ENCODE assay signal across 29 mouse cellular contexts in the genomic region with DNA sequence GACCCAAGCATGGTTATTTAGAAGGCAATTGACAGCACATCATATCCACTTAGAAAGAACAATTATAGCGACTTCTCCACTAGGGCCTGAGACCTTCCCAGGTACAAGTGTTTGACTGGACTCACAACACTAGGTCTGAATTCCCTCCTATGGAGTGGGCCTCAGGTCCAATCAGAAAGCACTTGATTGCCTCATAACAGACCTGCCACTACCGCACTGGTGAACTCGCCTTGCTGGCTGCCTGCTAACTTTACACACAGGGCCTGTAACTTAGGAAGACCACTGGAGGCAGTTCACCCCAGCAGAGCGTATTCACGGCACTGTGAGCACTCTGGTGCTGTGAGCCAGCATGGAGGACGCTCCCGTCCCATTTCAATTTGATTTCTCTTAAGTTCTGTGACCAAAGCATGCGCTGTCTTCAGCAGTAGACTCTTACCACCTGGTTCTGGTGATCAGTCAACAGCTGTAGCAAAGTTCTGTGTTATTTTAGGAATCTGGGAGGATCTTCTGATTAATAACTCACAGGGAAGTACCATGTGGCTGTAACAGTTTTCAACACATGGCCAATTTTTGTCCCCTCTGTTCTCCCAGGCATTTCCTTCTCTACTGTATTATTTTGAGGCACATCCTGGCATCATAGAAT. TPM values are rescaled to one million over a fixed set of nuclear protein-coding genes. Genes with fewer than 3 reads are reported as not detected.
DNase-seq lines count a peak whose midpoint lies in the region; ATAC-seq and TF ChIP-seq lines count a peak whose summit lies in the region.
"Had no signal": no experiment of that assay in that cellular context is flagged by ENCODE, and none has a peak within 500 bp of the region (broad histone marks: within the 10 kb centered on the region; RNA-seq: fewer than 3 reads in every experiment).

No protein-coding gene starts in this region.

- no peaks in the 10 kb centered on the region for H3K79me2 ChIP-seq in CH12.LX (replicated peaks; ENCODE audit: control insufficient read depth, extremely low read depth, insufficient read depth, poor library complexity, severe bottlenecking)

- no peak for TF ChIP-seq POLR2A in CH12.LX (IDR thresholded peaks at IDR 0.05; ENCODE audit: low read depth, low read length)

- H3K27me3 ChIP-seq in liver, embryonic 16.5 days (ENCODE audit: control insufficient read depth, insufficient read depth, low read depth, low read length), result no peaks in the 10 kb centered on the region
- no peaks in the 10 kb centered on the region for H3K27me3 ChIP-seq in liver, embryonic 11.5 days (replicated peaks; ENCODE audit: control insufficient read depth, insufficient read depth, low read length)
- H3K27me3 ChIP-seq in CH12.LX (replicated peaks), result no peaks in the 10 kb centered on the region
- H3K27me3 ChIP-seq in G1E (ENCODE audit: insufficient read depth, low read length), result peaks cover 2% of the 10 kb centered on the region; the same call in 1 of the 2 replicates
- H3K27me3 ChIP-seq: embryonic facial prominence, embryonic 12.5 days; heart, embryonic 15.5 days; hindbrain, embryonic 12.5 days; intestine, embryonic 15.5 days; kidney, embryonic 15.5 days; limb, embryonic 13.5 days; neural tube, embryonic 15.5 days; stomach, embryonic 15.5 days had no signal

- peaks cover 24% of the 10 kb centered on the region for H3K4me1 ChIP-seq in liver, embryonic 16.5 days (ENCODE audit: control insufficient read depth, low read depth, low read length)
- H3K4me1 ChIP-seq in liver, embryonic 11.5 days (replicated peaks; ENCODE audit: control insufficient read depth, insufficient read depth, low read length), result peaks cover 23% of the 10 kb centered on the region
- peaks cover 20 to 43% of the 10 kb centered on the region in 2 experiments for H3K4me1 ChIP-seq in CH12.LX (ENCODE audit: control insufficient read depth in 1 of 2, insufficient read depth in 2 of 2)
- peaks cover 74% of the 10 kb centered on the region for H3K4me1 ChIP-seq in G1E (ENCODE audit: insufficient read depth, low read depth, low read length)
- H3K4me1 ChIP-seq: embryonic facial prominence, embryonic 12.5 days; hindbrain, embryonic 12.5 days; neural tube, embryonic 15.5 days; stomach, embryonic 15.5 days had no signal

- no peak for TF ChIP-seq RAD21 in CH12.LX (IDR thresholded peaks at IDR 0.05; ENCODE audit: low read depth, low read length)

- ATAC-seq in liver, embryonic 16.5 days (ENCODE audit: low read depth), result peak; percentile 66
- no peak for ATAC-seq in liver, embryonic 11.5 days (replicated peaks; ENCODE audit: low FRiP score)
- ATAC-seq in G1E (ENCODE audit: extremely low read depth, insufficient number of reproducible peaks, low FRiP score, poor library complexity, severe bottlenecking), result no peak
- peak; percentile 17 for ATAC-seq in megakaryocyte progenitor cell, adult 5-6 weeks (replicated peaks; ENCODE audit: poor library complexity)
- ATAC-seq in erythroblast, adult 5-6 weeks (replicated peaks; ENCODE audit: low FRiP score, poor library complexity, severe bottlenecking), result no peak
- ATAC-seq: activated CD4-positive, CD25-positive, alpha-beta regulatory T cell, adult 4 months; forebrain, postnatal 0 days; hindbrain, postnatal 0 days; intestine, embryonic 15.5 days had no signal

- no peak overlapping the region for H3K4me3 ChIP-seq in liver, embryonic 16.5 days (ENCODE audit: low read depth, low read length)
- no peak overlapping the region for H3K4me3 ChIP-seq in liver, embryonic 11.5 days (ENCODE audit: low read depth, low read length)
- H3K4me3 ChIP-seq in CH12.LX (replicated peaks in 1 of 3; ENCODE audit: low read depth in 2 of 3, low read length in 2 of 3, poor library complexity in 1 of 3) (no peak overlapping the region), G1E (ENCODE audit: low read depth, low read length) (peak overlapping the region; percentile 20; the same call in 1 of the 2 replicates)
- H3K4me3 ChIP-seq: embryonic facial prominence, embryonic 12.5 days; heart, embryonic 10.5 days; heart, embryonic 15.5 days; hindbrain, embryonic 12.5 days; intestine, embryonic 15.5 days; kidney, embryonic 15.5 days; limb, embryonic 13.5 days; neural tube, embryonic 15.5 days; stomach, embryonic 15.5 days had no signal

- no peaks in the 10 kb centered on the region for H3K36me3 ChIP-seq in liver, embryonic 16.5 days (ENCODE audit: control insufficient read depth, insufficient read depth)
- H3K36me3 ChIP-seq in liver, embryonic 11.5 days (ENCODE audit: control insufficient read depth, insufficient read depth, low read length), result no peaks in the 10 kb centered on the region
- no peaks in the 10 kb centered on the region for H3K36me3 ChIP-seq in CH12.LX (replicated peaks in 1 of 2; ENCODE audit: control insufficient read depth in 1 of 2, insufficient read depth in 1 of 2, low read length in 1 of 2)
- H3K36me3 ChIP-seq in G1E (replicated peaks), result no peaks in the 10 kb centered on the region
- H3K36me3 ChIP-seq: embryonic facial prominence, embryonic 12.5 days; heart, embryonic 10.5 days; heart, embryonic 15.5 days; hindbrain, embryonic 12.5 days; intestine, embryonic 15.5 days; kidney, embryonic 15.5 days; limb, embryonic 13.5 days; neural tube, embryonic 15.5 days; stomach, embryonic 15.5 days had no signal

- no peak overlapping the region for H3K4me2 ChIP-seq in liver, embryonic 16.5 days (ENCODE audit: low read depth, low read length)
- H3K4me2 ChIP-seq in liver, embryonic 11.5 days, result no peak overlapping the region
- H3K4me2 ChIP-seq in CH12.LX (ENCODE audit: insufficient read depth, low read depth, poor library complexity, severe bottlenecking), result no peak overlapping the region
- H3K4me2 ChIP-seq: embryonic facial prominence, embryonic 12.5 days; heart, embryonic 15.5 days; hindbrain, embryonic 12.5 days; intestine, embryonic 15.5 days; kidney, embryonic 15.5 days; limb, embryonic 13.5 days; neural tube, embryonic 15.5 days; stomach, embryonic 15.5 days had no signal

- in situ Hi-C loops in CH12.LX (cut with MboI; ENCODE audit: low pct_ligation_motif_present, low pct_unique_long_range_greater_than_20kb, low sequenced_read_pairs), result no loop called here

- H3K27ac ChIP-seq in liver, embryonic 16.5 days (ENCODE audit: low read length), result no peak overlapping the region
- no peak overlapping the region for H3K27ac ChIP-seq in liver, embryonic 11.5 days (ENCODE audit: low read depth, low read length)
- no peak overlapping the region for H3K27ac ChIP-seq in CH12.LX (ENCODE audit: insufficient read depth, low read depth)
- H3K27ac ChIP-seq: embryonic facial prominence, embryonic 12.5 days; heart, embryonic 10.5 days; heart, embryonic 15.5 days; hindbrain, embryonic 12.5 days; hindbrain, postnatal 0 days; intestine, embryonic 15.5 days; kidney, embryonic 15.5 days; limb, embryonic 13.5 days; liver, embryonic 14.5 days; macrophage; neural tube, embryonic 15.5 days; stomach, embryonic 15.5 days had no signal

- no peak overlapping the region for H3K9ac ChIP-seq in liver, embryonic 16.5 days (ENCODE audit: low read depth, low read length)
- no peak overlapping the region for H3K9ac ChIP-seq in liver, embryonic 11.5 days (ENCODE audit: low read depth, low read length)
- no peak overlapping the region for H3K9ac ChIP-seq in CH12.LX (ENCODE audit: insufficient read depth, low read depth)
- H3K9ac ChIP-seq: embryonic facial prominence, embryonic 12.5 days; forebrain, postnatal 0 days; heart, embryonic 15.5 days; hindbrain, embryonic 12.5 days; intestine, embryonic 15.5 days; kidney, embryonic 15.5 days; limb, embryonic 13.5 days; liver, embryonic 14.5 days; neural tube, embryonic 15.5 days; stomach, embryonic 15.5 days had no signal

- H3K9me3 ChIP-seq in liver, embryonic 16.5 days (replicated peaks; ENCODE audit: control insufficient read depth, low read length), result no peaks in the 10 kb centered on the region
- H3K9me3 ChIP-seq in liver, embryonic 11.5 days (ENCODE audit: control insufficient read depth, low read length), result no peaks in the 10 kb centered on the region
- H3K9me3 ChIP-seq in CH12.LX (replicated peaks; ENCODE audit: low read length) (no peaks in the 10 kb centered on the region), G1E (replicated peaks) (no peaks in the 10 kb centered on the region)
- H3K9me3 ChIP-seq: embryonic facial prominence, embryonic 12.5 days; heart, embryonic 10.5 days; heart, embryonic 15.5 days; hindbrain, embryonic 12.5 days; intestine, embryonic 15.5 days; kidney, embryonic 15.5 days; limb, embryonic 13.5 days; neural tube, embryonic 15.5 days; stomach, embryonic 15.5 days had no signal

- no peak for DNase-seq in liver, embryonic 11.5 days (ENCODE audit: low spot score)
- DNase-seq in CH12.LX (ENCODE audit: extremely low read depth) (no peak), G1E (ENCODE audit: low spot score) (no peak)
- DNase-seq in gastrocnemius, postnatal 10 days, result no peak
- DNase-seq: adrenal gland, postnatal 10 days; cerebellum, adult 11 months; cerebellum, adult 9-11 months; embryo, embryonic 11 days; forebrain, postnatal 0 days; kidney, postnatal 25 days; midbrain, embryonic 14.5 days; right cerebral cortex, postnatal 25 days; thymus, postnatal 25 days had no signal

- TF ChIP-seq CTCF in CH12.LX (conservative IDR thresholded peaks at IDR 0.05 in 1 of 2, IDR thresholded peaks at IDR 0.05 in 1 of 2; ENCODE audit: low read depth in 2 of 2, low read length in 2 of 2) (no peak), G1E (IDR thresholded peaks at IDR 0.05; ENCODE audit: low read depth, low read length) (no peak)

- TF ChIP-seq EP300 in CH12.LX (IDR thresholded peaks at IDR 0.05; ENCODE audit: low read length), result 0 out of 2 replicates have a peak, but pooled peaks have one; percentile 15

- WGBS in liver, embryonic 16.5 days (ENCODE audit: insufficient replicate concordance), result 63% methylated on average over 8 of the region's 8 CpGs
- 73% methylated on average over 8 of the region's 8 CpGs for WGBS in liver, embryonic 11.5 days

- dilution Hi-C loops in CH12.LX (cut with MboI; ENCODE audit: extremely low pct_ligation_motif_present, extremely low pct_unique_long_range_greater_than_20kb, low sequenced_read_pairs), result no loop called here

TF ChIP-seq in CH12.LX, 34 proteins besides CTCF, POLR2A, EP300 and RAD21 (continues in another document):
- no peak for TF ChIP-seq SIN3A (IDR thresholded peaks at IDR 0.05; ENCODE audit: low read length)
- TF ChIP-seq RCOR1 (conservative IDR thresholded peaks at IDR 0.05; ENCODE audit: low read depth, low read length), result no peak

RNA-seq across cellular contexts. Expression of gene Ppp2ca, which starts 24.8 kb away (rescaled TPM):
- polyA plus RNA-seq in liver, embryonic 16.5 days (2015; fragmentation: Nextera tagmentation; extraction: Ambion mirVana), result 26.5 and 26.9 TPM in 2 replicates
- 69.4 and 76.3 TPM in 2 replicates for polyA plus RNA-seq in liver, embryonic 11.5 days (2014; fragmentation: Nextera tagmentation; extraction: Ambion mirVana)
- total RNA-seq in CH12.LX (2012; rRNA removed) (85.5 and 108 TPM in 2 replicates), CH12.LX (2014; rRNA removed) (177 and 190 TPM in 2 replicates), G1E (2014; fragmentation: Nextera tagmentation) (101 and 108 TPM in 2 replicates), G1E (2017) (106 and 109 TPM in 2 replicates)
- polyA plus RNA-seq in CH12.LX (2012; ENCODE audit: insufficient read length, low read depth) (121 and 185 TPM in 2 replicates), G1E (2012) (16.4 and 20.1 TPM in 2 replicates)
- 83.7 and 92.7 TPM in 2 replicates for total RNA-seq in megakaryocyte progenitor cell, adult 5-6 weeks (2015)
- total RNA-seq in megakaryocyte progenitor cell, adult 5-6 weeks (2017), result 94.4 and 99.1 TPM in 2 replicates
- total RNA-seq in erythroblast, adult 5-6 weeks (2015; ENCODE audit: low replicate concordance), result 30.4 and 41.4 TPM in 2 replicates
- 47.7 and 48.0 TPM in 2 replicates for total RNA-seq in erythroblast, adult 5-6 weeks (2017; ENCODE audit: low replicate concordance)
- total RNA-seq in gastrocnemius, postnatal 10 days (2021), result 10 to 100 TPM; 46.2 to 50.1 TPM

Comparison
In these comparisons a context has a peak if more than half of its experiments do, and no peak if none do; other contexts are left out.
1. ATAC-seq: peak in liver, embryonic 16.5 days (single experiment) and megakaryocyte progenitor cell, adult 5-6 weeks (single experiment); none in liver, embryonic 11.5 days (single experiment), G1E (single experiment) and erythroblast, adult 5-6 weeks (single experiment).